Mouse (Mus musculus): Measurements from ENCODE around the gene Mesd.

DNA sequence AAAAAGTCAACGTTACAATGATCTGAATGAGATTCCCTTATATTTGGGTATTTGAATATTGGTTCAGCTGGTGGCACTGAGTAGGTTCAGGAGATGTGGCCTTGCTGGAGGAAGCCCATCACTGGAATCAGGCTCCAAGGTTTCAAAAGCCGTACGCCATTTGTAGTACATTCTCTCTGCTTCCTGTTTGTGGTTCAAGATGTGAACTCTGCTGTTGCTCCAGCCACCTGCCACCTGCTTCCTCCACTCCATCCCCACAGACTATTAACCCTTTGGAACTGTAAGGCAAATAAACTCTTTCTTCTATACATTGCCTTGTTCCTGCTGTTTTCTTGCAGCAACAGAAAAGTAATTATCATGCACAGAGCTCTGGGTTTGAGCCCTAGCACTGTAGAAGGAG, 27.6 kb downstream of the Mesd start:
- TF ChIP-seq CTCF (IDR thresholded peaks at IDR 0.05; ENCODE audit: low read depth, low read length) (no peak), POLR2A (IDR thresholded peaks at IDR 0.05; ENCODE audit: borderline replicate concordance, low read depth, low read length) (no peak)

Measured in bone marrow macrophage, adult 2 months (primary cell).